8 mouse cellular contexts compared by ENCODE assay signal in the genomic region with DNA sequence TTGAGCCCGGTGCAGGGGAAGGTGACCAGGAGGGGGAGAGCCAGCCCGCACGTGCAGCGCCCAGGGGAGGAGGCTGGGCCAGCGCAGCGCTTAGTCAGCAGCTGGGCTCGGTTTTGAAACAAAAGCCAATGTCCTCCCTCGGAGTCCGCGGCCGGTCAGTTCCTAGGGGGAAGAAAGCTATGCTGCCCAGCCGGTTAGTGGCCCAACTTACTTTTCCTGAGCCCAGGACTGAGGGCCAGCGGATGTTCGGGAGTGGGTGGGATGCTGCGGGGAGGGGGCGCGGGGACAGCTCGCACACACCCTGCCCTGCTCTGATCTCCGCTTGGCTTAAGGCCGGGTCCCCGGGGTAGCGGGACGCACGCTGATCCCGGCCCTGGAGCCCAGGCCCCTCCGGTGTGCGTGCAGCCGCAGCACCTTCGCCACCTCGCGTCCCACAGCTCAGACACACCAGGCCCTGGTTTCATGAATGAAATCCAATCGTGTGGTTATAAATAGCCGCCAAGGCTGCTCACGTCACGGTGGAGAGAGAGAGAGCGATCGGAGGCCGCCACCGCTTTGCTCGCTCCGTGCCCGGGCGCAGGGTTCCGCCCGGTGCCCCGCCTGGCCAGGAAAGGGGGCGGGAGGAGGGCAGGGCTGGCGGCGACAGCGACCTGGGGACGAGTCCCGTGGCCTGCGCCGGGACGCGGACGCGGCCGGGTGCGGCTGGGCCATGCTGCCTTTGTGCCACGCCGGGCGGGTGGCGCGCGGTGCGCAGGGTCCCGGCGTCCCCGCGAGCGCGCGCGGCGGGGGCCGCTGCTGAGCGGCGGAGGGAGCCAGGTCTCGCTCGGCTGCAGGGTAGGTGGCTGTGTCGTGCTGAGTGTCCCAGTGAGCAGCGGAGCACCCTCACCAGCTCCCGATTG. TPM values are rescaled to one million over a fixed set of nuclear protein-coding genes. Genes with fewer than 3 reads are reported as not detected.
DNase-seq lines count a peak whose midpoint lies in the region; ATAC-seq and TF ChIP-seq lines count a peak whose summit lies in the region.

A gene (minus strand): TSS at position 557 of the 899 bp plus-strand sequence.

- peak; percentile 64 for TF ChIP-seq POLR2A in embryonic fibroblast, embryonic 13.5 days (IDR thresholded peaks at IDR 0.05; ENCODE audit: low read depth, low read length)
- peak; percentile 53 for TF ChIP-seq POLR2A in liver, adult 2 months (IDR thresholded peaks at IDR 0.05; ENCODE audit: extremely low read depth, insufficient read depth, low read length)

- peak within 1 kb of the TSS; percentile 97 for H3K9ac ChIP-seq in heart, embryonic 12.5 days
- peak within 1 kb of the TSS; percentile 82 for H3K9ac ChIP-seq in kidney, postnatal 0 days (ENCODE audit: low read depth, low read length)
- peak within 1 kb of the TSS; percentile 97 for H3K9ac ChIP-seq in liver, adult 2 months (ENCODE audit: low read depth, low read length)

- peaks cover 3% of the 10 kb centered on the region for H3K4me1 ChIP-seq in erythroblast, embryonic 14.5 days (ENCODE audit: control insufficient read depth)
- no peaks in the 10 kb centered on the region; the same call in 1 of the 2 replicates for H3K4me1 ChIP-seq in embryonic fibroblast, embryonic 13.5 days (ENCODE audit: control insufficient read depth, insufficient read depth, low read length)
- peaks cover 19% of the 10 kb centered on the region for H3K4me1 ChIP-seq in heart, embryonic 12.5 days (replicated peaks)
- H3K4me1 ChIP-seq in kidney, postnatal 0 days (replicated peaks; ENCODE audit: insufficient read depth, low read length) = peaks cover 15% of the 10 kb centered on the region; the same call in 1 of the 2 replicates
- peaks cover 20% of the 10 kb centered on the region for H3K4me1 ChIP-seq in liver, adult 2 months (ENCODE audit: control insufficient read depth, insufficient read depth, low read length)

- peak within 1 kb of the TSS; percentile 80 for H3K27ac ChIP-seq in embryonic fibroblast, embryonic 13.5 days (ENCODE audit: insufficient read depth, low read length)
- H3K27ac ChIP-seq in heart, embryonic 12.5 days (ENCODE audit: poor library complexity, severe bottlenecking) = peak within 1 kb of the TSS; percentile 98
- H3K27ac ChIP-seq in kidney, postnatal 0 days = peak within 1 kb of the TSS; percentile 96
- H3K27ac ChIP-seq in liver, adult 2 months (replicated peaks; ENCODE audit: insufficient read depth, low read depth, low read length) = peak within 1 kb of the TSS; percentile 98

- peaks cover 37% of the 10 kb centered on the region for H3K27me3 ChIP-seq in erythroblast, embryonic 14.5 days (ENCODE audit: control insufficient read depth)
- H3K27me3 ChIP-seq in heart, embryonic 12.5 days (replicated peaks) = no peaks in the 10 kb centered on the region
- no peaks in the 10 kb centered on the region for H3K27me3 ChIP-seq in kidney, postnatal 0 days (ENCODE audit: insufficient read depth, low read length)
- H3K27me3 ChIP-seq in liver, adult 2 months (ENCODE audit: control insufficient read depth, insufficient read depth, low read length) = no peaks in the 10 kb centered on the region

- no peak for ATAC-seq in erythroblast, adult 5-6 weeks (replicated peaks; ENCODE audit: low FRiP score, poor library complexity, severe bottlenecking)
- ATAC-seq in heart, embryonic 12.5 days (ENCODE audit: insufficient number of reproducible peaks, low FRiP score) = peak; percentile 90
- peak; percentile 93 for ATAC-seq in kidney, postnatal 0 days (replicated peaks; ENCODE audit: low FRiP score, low read depth)

- DNase-seq in kidney, postnatal 0 days (ENCODE audit: low spot score) = peak; percentile 89
- peak; percentile 89 for DNase-seq in liver, adult 2 months (ENCODE audit: extremely low read depth, low read depth, low spot score)
- DNase-seq in monocyte, adult 2 months (ENCODE audit: low read depth in 1 of 2, low spot score in 2 of 2) = peak; percentile 12 to 36
- peak; percentile 36 to 62 for DNase-seq in spleen, postnatal 10 days (ENCODE audit: low spot score in 2 of 2)

- H3K4me3 ChIP-seq in erythroblast, embryonic 14.5 days (replicated peaks) = peak within 1 kb of the TSS; percentile 60
- H3K4me3 ChIP-seq in embryonic fibroblast, embryonic 13.5 days (ENCODE audit: insufficient read depth, low read length) = peak within 1 kb of the TSS; percentile 75
- peak within 1 kb of the TSS; percentile 79 for H3K4me3 ChIP-seq in heart, embryonic 12.5 days
- peak within 1 kb of the TSS; percentile 70 for H3K4me3 ChIP-seq in kidney, postnatal 0 days (replicated peaks; ENCODE audit: low read depth, low read length)
- peak within 1 kb of the TSS; percentile 88 for H3K4me3 ChIP-seq in liver, adult 2 months (ENCODE audit: insufficient read depth, low read depth, low read length)

- H3K79me2 ChIP-seq in liver, adult 2 months (ENCODE audit: control insufficient read depth, insufficient read depth, low read length) = peaks cover 17% of the 10 kb centered on the region; the same call in 1 of the 2 replicates

- peaks cover 2% of the 10 kb centered on the region for H3K9me3 ChIP-seq in erythroblast, embryonic 14.5 days (ENCODE audit: control insufficient read depth, low read length)
- no peaks in the 10 kb centered on the region for H3K9me3 ChIP-seq in heart, embryonic 12.5 days (replicated peaks)
- H3K9me3 ChIP-seq in kidney, postnatal 0 days (replicated peaks; ENCODE audit: low read length) = no peaks in the 10 kb centered on the region

- TF ChIP-seq CTCF in embryonic fibroblast, embryonic 13.5 days (IDR thresholded peaks at IDR 0.05; ENCODE audit: borderline replicate concordance, insufficient read depth, low read length) = no peak
- TF ChIP-seq CTCF in kidney, postnatal 0 days (IDR thresholded peaks at IDR 0.05; ENCODE audit: low read depth) = 0 out of 2 replicates have a peak, but pooled peaks have one; percentile 9
- TF ChIP-seq CTCF in liver, adult 2 months (IDR thresholded peaks at IDR 0.05; ENCODE audit: low read depth, low read length) = 0 out of 2 replicates have a peak, but pooled peaks have one; percentile 11

- under 1% methylated on average over 83 of the region's 84 CpGs for WGBS in heart, embryonic 12.5 days
- WGBS in kidney, postnatal 0 days = under 1% methylated on average over 80 of the region's 84 CpGs
- 1% methylated on average over 70 of the region's 84 CpGs for WGBS in liver, adult 2 months

- no peaks in the 10 kb centered on the region; the same call in 1 of the 2 replicates for H3K36me3 ChIP-seq in erythroblast, embryonic 14.5 days (ENCODE audit: control insufficient read depth)
- H3K36me3 ChIP-seq in heart, embryonic 12.5 days = peaks cover 22% of the 10 kb centered on the region
- 0 out of 2 replicates have a peak, but pooled peaks cover 9% of the 10 kb centered on the region for H3K36me3 ChIP-seq in kidney, postnatal 0 days (ENCODE audit: insufficient read depth, low read length)
- H3K36me3 ChIP-seq in liver, adult 2 months (ENCODE audit: control insufficient read depth, insufficient read depth, low read length) = peaks cover 14% of the 10 kb centered on the region; the same call in 1 of the 2 replicates

- peak within 1 kb of the TSS; percentile 87 for H3K4me2 ChIP-seq in heart, embryonic 12.5 days
- peak within 1 kb of the TSS; percentile 92 for H3K4me2 ChIP-seq in kidney, postnatal 0 days (ENCODE audit: low read length)

RNA-seq across cellular contexts. Expression of the gene that starts here (rescaled TPM):
- not detected in 2 replicates for polyA plus RNA-seq in erythroblast, embryonic 14.5 days (2012)
- 0.21 TPM in 1 of 2 replicates, not detected in the other for total RNA-seq in erythroblast, adult 5-6 weeks (2015; ENCODE audit: low replicate concordance)
- total RNA-seq in erythroblast, adult 5-6 weeks (2017; ENCODE audit: low replicate concordance) = 0.26 and 0.56 TPM in 2 replicates
- polyA plus RNA-seq in embryonic fibroblast, embryonic 13.5 days (2011; ENCODE audit: insufficient read length, low read depth, missing spikeins) = 0.55 and 0.81 TPM in 2 replicates
- polyA plus RNA-seq in heart, embryonic 12.5 days (2016; fragmentation: Nextera tagmentation; extraction: Ambion mirVana) = 1.9 TPM in 2 replicates
- 2.3 and 2.9 TPM in 2 replicates for polyA plus RNA-seq in kidney, postnatal 0 days (2015; fragmentation: Nextera tagmentation; extraction: Ambion mirVana)
- 4.6 and 5.9 TPM in 2 replicates for total RNA-seq in liver, adult 2 months (2014; rRNA removed)
- 0.26 and 0.50 TPM in 2 replicates for polyA plus RNA-seq in liver, adult 2 months (2012; rRNA removed)

Comparison
In these comparisons a context has a peak if more than half of its experiments do, and no peak if none do; other contexts are left out.
1. DNase-seq: peak in every context shown above with its lines; median percentile 89 in kidney, postnatal 0 days; 89 in liver, adult 2 months; 49 in spleen, postnatal 10 days; 24 in monocyte, adult 2 months.